Mouse (Mus musculus) adrenal gland, postnatal 4 days (tissue): ENCODE results near the gene Smoc1. TPM values are rescaled to one million over a fixed set of nuclear protein-coding genes. Genes with fewer than 3 reads are reported as not detected.

Experiments used
- DNase-seq, 2 experiments: peaks; one replicate each; pipeline ENCODE4 v3.0.0; 2021 to 2022; ENCODE audit warnings: low spot score in 2 of 2, mixed read lengths in 2 of 2
- total RNA-seq, 2 experiments: library from RNA; stranded (reverse); gene quantifications; 2 replicates each; pipeline ENCODE4 v1.2.3; 2021

Gene Smoc1
- total RNA-seq, 2 experiments from 2014 or later, result 86.0 to 89.7 TPM

DNA sequence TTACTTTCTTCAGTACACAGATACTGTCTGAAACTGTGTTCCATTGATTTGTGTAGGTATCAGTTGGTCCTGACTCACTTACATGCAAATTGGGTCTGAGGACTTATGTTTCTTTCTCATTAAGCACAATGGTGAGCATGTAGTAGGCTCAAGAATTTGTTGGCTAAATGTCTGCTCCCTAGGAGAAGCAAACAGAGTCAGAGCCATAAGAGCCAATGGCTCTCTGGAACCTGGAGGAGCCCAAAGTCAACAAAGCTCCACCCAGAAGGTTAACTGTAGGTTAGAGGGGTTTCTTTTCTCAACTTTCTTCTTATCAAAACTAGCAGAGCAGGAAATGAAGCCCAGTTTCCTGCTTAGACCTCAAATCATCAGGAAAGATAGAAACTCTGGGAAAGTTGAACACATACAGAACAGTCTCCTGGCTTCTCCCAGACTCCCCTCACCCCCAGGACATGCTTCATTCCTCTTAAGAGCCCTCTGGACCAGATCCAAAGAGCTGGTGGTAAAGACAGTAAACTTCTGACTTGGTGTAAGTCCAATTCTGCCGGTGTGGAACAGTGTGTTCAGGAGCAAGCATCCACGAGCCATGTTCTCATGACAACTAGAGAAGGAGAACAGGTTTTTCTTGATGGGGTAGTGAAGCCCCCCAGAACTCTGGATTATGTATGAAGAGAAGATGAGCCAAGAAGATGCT, 51.5 kb downstream of the Smoc1 start:
- no peak for DNase-seq

- no peak for DNase-seq
Measured at GRCm38 (mm10) chr12:81080345-81080744, 53.7 kb downstream of the Smoc1 start.

- no peak for DNase-seq
Measured at GRCm38 (mm10) chr12:81081031-81081430, 54.4 kb downstream of the Smoc1 start.

- DNase-seq, result no peak
Measured at GRCm38 (mm10) chr12:81083146-81083545, 56.5 kb downstream of the Smoc1 start.

- no peak for DNase-seq
Measured at GRCm38 (mm10) chr12:81085244-81085643, 58.6 kb downstream of the Smoc1 start.

GRCm38 (mm10) chr12:81088131-81088530, 61.5 kb downstream of the Smoc1 start:
- DNase-seq, result no peak

GRCm38 (mm10) chr12:81091641-81092040, 65.0 kb downstream of the Smoc1 start:
- DNase-seq, result no peak

DNA sequence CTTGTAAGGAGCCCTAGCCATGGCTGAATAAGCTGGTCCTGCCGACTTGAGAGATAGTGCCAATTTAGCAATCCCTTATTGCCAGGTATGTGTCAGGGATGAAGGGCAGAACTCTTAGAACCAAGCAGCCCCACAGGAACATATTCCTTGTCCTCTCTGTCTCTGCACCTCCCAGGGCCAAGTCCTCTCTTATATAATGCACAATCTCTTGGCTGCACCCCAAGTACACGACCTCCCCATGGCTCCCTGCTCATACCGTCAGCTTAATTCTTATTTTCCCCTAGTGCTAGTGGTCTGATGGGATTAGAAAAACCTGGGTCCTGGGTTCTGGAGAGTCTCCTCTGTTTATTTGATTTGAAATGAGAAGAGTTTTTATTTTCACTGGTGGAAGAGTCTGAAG, 66.0 kb downstream of the Smoc1 start:
- DNase-seq, result no peak

GRCm38 (mm10) chr12:81093211-81093610, 66.6 kb downstream of the Smoc1 start:
- DNase-seq, result no peak

- no peak for DNase-seq
Measured at GRCm38 (mm10) chr12:81094766-81095405, 68.3 kb downstream of the Smoc1 start.

GRCm38 (mm10) chr12:81097267-81097666, 70.7 kb downstream of the Smoc1 start:
- DNase-seq, result no peak

- no peak for DNase-seq
Measured at GRCm38 (mm10) chr12:81097738-81098137, 71.1 kb downstream of the Smoc1 start.

DNA sequence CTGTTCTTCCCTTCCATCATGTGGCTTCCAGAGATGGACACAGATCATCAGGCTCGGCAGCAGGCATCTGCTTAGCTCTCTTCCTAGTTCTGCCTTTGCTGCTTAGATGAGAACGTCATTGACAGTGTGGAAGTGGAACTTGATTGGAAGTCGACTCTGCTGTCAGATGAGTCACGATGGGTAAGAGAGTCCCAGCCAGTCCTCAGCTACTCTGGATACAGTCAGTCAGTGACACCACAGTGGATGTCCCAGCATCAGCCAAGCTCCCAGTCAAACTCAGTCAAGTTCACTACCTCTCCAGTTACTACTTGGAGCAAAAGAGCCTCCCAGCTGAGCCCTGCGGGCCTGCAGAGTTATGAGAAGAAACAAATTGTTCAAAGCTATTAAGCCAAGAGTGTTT, 72.6 kb downstream of the Smoc1 start:
- no peak for DNase-seq

DNA sequence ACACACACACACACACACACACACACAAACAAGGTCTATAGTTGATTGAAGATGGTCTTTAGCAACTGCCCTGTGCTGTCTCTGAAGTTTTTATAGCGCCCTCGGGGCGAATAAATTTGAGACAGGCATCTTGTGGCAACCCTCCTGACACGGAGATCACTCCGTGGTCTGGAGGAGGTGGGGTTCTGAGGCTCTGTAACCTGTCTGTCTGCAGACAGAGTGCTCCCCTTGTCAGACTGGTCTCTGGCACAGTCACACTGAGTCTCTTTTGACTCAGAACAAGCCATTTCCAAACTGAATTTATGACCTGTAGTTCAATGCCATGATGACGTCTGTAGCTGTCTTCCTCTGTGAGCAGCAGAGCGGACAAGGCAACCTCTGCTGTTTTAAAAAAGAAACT, 75.1 kb downstream of the Smoc1 start:
- no peak for DNase-seq

DNA sequence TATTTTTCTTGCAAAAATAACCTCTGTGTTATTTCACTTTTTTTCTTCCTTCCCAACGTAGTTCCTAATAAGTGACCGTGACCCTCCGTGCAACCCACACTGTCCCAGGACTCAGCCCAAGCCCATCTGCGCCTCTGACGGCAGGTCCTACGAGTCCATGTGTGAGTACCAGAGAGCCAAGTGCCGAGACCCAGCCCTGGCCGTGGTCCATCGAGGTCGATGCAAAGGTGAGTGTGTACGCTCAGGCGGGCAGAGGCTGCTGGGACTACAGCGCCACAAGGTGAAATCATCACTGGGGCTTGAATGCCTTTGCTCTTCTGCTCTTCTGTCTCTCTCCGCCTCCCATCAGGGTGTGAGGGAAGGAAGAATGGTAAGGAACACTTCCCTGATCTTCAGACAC, 77.9 kb downstream of the Smoc1 start:
- DNase-seq, result no peak

GRCm38 (mm10) chr12:81105721-81106633, 79.4 kb downstream of the Smoc1 start:
- no peak for DNase-seq

DNA sequence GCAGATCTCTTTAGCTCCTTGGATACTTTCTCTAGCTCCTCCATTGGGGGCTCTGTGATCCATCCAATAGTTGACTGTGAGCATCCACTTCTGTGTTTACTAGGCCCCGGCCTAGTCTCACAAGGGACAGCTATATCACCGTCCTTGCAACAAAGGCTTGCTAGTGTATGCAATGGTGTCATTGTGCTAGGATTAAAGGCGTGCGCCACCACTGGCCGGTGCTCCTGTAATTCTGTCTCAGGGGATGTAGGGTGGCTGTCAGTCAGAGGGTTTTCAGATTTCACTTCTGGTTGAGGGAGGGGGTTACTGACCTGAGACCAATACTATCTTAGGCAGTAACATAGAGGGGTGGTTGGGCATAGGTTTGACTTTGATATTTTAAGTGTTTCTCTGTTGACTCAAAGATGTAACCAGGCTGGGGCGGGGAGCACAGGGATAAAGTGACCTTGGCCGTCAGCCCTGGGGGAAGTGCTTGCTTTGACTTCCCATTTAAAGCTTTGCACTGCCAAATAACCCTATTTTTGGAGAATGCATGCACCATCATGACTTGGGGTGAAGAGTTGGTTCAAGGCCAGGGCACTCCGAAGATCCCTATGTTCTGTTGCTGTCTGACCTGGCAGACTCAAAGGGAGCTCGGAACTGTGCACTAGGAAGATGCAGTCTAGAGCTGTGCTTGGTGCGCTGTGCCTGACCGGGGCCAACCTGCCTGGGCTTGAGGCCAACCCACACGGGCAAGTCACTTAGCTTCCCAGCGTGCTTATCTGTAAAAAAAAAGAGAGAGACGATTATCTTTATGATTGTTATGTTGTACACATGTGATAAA, 80.9 kb downstream of the Smoc1 start:
- no peak for DNase-seq

DNA sequence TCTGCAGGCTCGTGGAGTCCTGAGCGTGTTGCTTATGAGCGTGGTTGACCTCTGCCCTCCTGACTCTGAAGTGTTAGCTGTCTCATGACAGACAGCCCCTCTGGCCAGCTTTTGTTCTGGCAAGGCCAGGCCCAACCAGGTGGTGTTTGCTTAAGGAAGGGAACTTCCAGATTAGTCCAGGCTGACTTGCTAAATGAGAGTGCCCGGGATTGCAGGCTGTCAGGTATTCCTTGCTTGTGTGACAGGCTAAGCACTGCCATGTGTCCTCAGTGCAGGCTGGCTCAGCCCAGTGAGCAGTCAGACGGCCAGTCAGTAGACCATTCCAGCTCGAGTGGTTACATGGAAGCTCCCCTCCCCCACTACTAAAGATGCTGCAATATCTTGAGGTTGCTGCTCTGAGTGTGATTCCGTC, 82.0 kb downstream of the Smoc1 start:
- DNase-seq, result no peak

DNA sequence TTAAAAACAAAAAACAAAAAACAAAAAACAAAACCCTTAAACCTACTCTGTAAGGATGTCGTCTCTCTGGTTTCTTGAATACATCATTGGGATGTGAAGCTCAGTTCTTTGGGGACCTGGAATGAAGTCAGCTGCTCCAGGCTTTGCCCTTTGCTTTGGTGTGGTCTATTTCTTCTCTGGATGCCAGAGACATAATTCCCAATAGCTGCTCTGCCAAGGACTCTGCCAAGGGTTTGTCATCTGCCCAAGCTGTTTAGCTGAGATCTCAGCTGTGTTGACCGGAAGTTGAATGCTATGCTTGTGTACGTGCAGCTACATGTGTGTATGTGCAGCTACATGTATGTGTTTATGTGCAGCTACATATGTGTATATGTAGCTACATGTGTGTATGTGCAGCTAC, 83.4 kb downstream of the Smoc1 start:
- no peak for DNase-seq

DNA sequence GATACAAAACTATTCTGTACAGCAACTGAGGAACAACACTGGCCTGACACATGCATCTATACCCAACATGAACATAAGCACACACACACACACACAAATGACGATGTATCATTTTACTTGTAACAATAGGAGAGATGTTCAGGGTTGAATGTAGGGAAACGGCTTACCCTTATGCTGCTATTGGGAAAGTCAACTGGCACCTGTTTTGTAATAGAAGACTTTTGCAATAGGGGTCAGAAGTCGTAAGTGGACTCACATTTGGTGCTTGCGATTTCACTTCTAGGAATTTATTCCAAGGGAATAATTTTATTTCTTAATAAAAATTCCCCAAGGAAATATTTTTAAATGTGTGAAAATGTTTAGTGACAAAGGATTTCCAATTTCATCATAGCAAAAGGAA, 85.7 kb downstream of the Smoc1 start:
- DNase-seq, result no peak

- DNase-seq, result no peak
Measured at GRCm38 (mm10) chr12:81120301-81120700, 93.7 kb downstream of the Smoc1 start.
